Mouse (Mus musculus) E14TG2a.4 (cell line): ENCODE results near the gene Cadps2.

Experiments
- CTCF ChIP-seq: conservative IDR thresholded peaks from 2 replicates; pipeline ENCODE4 v1.5.1; 2014; ENCODE audit warnings: low read length
- POU5F1 ChIP-seq: IDR thresholded peaks from 2 replicates; pipeline ENCODE4 v1.6.1; 2014; ENCODE audit warnings: low read length, borderline replicate concordance

- TF ChIP-seq CTCF = no peak
- no peak for TF ChIP-seq POU5F1
These were observed 428.8 kb downstream of the Cadps2 start for GRCm38 (mm10) chr6:23410256-23411049.
